Mouse (Mus musculus) fat pad, adult 2 months (tissue): Measurements from ENCODE around the gene Sart3.

Source experiments
- DNase-seq: peaks from one replicate; pipeline ENCODE4 v3.0.0-alpha.2; 2011; ENCODE audit warnings: low read depth, low spot score; ENCODE audit errors: extremely low read depth

The Sart3 gene

GRCm38 (mm10) chr5:113728691-113729090, 43.6 kb downstream of the Sart3 start:
- DNase-seq = no peak

DNA sequence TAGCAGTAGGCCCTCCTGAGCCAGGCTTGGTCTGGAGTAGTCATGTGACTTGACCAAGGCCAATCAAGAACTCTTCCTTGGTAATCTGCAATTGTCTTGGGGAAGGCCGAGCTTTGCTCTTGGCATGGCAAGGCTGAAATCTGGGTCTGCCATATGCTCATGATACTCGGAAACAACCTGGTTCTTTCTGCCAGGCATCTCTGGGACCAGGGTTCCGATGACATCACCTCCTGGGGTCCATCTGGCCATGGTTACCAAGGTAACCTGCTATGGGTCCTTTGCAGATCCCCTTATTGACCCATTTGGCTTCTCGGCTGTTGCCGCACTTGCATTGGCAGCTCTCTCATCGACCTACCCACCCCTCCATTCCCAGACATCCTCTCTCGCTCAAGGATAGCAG, 44.3 kb downstream of the Sart3 start:
- no peak for DNase-seq

- DNase-seq = no peak
Observed at GRCm38 (mm10) chr5:113727238-113727637, 45.1 kb downstream of the Sart3 start.

DNA sequence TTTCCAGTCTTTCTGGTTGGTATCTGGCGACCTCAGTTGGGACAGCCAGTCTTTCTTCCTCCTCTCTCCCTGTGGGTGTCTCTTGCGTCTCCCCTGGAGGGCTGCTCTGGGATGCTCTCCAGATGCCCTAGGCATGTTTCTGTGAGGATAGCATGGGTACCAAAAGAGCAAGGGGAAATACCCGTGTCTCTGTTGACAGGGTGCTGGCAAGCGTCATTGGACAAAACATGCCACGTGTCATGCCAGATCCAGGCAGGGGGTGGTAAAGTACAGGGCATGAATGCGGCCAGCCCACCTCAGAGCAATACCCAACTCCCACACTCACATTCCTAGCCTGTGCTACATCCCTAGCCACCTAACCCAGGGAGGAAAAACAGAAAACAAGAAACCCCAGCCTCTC, 45.7 kb downstream of the Sart3 start:
- DNase-seq = no peak

GRCm38 (mm10) chr5:113725417-113725816, 46.9 kb downstream of the Sart3 start:
- DNase-seq = no peak

DNA sequence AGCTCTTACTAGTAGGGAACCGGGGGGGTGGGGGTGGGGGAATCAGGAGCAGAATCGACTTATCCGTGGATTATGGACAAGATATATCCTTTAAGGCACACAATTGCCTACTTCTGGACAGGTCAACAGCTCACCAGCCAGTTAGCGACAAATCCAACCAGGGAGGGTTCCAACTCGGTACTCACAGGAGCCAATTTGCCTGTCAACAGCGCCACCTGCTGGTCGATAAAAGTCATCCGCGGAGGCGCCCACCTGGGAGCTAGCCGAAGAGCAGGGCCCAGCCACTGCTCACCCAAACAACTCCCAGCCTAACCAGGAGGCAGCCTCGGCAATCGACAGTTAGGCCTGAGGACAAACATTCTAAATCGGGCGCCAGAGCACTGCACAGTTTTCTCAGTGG, 47.9 kb downstream of the Sart3 start, which contains the start of gene 1700069L16Rik:
Gene 1700069L16Rik, minus strand, starts transcription at position 327 of the 400 bp plus-strand sequence.
- DNase-seq = no peak

- no peak for DNase-seq
Observed at GRCm38 (mm10) chr5:113723567-113724237, 48.6 kb downstream of the Sart3 start.

DNA sequence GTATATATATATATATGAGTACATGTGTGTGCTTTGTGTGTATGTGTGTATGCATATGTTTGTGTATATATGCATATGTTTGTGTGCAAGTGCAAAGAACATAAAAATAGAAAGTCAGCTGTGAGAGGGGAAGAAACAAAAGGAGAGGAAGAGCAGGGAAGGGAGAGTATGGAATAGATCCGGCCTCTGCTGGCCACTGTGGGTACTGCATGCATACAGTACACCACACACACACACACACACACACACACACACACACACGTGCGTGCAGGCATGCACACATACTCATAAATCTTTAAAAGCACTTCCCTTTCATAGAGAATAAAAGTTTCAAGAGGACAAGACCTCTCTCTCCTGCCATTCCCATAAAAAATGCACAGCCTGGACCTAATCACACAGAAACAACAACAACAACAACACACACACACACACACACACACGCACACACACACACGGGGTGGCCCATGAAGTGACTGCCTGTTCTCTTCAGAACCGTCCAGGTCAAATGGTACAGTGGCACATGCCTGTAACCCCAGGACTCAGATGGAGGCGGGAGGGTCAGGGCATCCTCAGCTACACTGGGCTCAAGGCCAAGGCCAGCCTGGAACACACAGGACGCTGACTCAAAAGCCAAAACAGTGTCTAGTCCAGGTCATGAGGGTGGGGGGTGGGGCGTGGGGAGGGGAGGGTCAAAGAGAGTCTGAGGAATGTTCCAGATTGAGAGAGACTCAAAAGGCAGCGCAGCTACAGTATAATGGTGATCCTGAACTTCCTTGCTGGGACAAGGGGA, 49.9 kb downstream of the Sart3 start:
- DNase-seq = no peak

GRCm38 (mm10) chr5:113719221-113719661, 53.1 kb downstream of the Sart3 start:
- no peak for DNase-seq

DNA sequence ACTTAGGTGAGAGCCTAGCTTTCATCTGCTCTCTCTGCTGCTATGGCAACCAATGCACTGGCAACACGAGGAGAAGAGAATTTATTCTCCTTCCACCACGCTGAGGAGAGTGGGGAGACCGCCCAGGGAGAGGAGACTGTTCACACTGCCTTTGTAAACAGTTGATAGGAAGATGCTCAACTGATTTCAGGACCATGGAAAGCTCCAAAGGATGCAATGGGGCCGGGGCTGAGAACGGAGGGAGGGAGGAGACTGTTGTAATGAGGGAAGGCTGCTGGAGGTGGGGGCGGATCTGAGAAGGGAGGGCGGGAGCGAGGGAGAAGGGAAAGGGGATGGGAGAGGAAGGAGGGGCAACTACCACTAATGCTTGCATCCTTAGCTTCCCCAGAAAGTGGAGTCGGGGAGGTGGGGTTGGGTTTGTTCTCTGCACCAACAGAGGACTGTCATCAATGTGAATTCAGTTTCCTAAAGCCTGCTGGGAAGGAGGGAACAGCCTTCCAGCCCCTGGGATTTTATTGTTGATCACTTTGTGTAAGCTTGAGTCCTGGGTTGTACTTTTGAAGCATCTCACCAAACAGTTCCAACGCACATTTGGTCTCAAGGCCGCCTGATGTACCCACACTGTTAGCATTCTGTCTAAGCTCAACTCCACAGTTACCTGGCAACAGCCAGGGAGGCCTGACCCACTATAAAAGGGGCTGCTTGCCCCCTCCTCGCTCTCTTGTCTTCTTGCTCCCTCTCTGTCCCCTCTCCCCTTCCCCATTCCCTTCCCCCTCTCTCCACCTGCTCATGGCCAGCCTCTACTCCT, 55.5 kb downstream of the Sart3 start:
- no peak for DNase-seq

DNA sequence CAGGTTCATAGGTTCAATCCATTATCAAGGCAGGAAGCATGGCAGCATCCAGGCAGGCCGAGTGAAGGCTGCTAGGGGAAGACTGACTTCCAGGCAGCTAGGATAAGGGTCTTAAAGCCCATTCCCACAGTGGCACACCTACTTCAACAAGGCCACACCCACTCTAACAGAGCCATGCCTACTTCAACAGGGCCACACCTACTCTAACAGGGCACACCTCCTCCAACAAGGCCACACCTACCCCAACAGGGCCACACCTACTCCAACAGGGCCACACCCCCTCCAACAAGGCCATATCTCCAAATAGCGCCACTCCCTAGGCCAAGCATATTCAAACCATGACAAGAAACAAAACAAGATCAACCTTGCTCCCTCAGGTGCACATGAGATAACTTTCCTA, 59.4 kb downstream of the Sart3 start:
- no peak for DNase-seq

GRCm38 (mm10) chr5:113703803-113704585, 68.3 kb downstream of the Sart3 start:
- no peak for DNase-seq

DNA sequence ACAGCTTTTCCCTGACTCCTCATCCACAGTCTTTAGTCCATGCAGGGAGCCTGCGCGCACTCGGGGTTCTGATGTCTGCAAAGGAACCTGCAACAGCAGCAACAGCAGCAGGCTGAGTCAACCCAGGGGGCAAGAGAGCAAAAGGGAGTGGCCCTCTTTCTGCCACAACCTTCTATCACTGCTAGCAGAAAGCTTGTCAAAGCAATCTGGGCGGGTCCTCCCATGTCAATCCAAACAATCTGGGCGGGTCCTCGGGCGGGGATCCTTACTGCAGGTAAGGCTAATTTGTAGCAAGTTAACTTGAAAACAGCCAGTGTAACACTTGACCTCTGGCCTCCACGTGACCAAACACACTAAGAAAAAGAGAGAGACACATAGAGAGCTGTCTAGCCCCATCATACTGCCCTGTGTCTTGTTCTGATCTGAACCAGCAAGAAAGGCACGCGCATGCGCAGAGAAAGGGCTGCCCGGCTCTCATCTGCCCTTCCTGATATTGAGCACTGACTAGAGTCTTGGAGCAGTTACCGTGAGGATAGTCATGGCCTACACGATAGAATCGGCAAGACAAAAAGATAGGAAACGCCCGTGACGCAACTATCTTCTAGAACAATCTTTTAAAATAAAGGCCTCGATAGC, 71.8 kb downstream of the Sart3 start:
- DNase-seq = no peak

GRCm38 (mm10) chr5:113694415-113694814, 77.9 kb downstream of the Sart3 start:
- no peak for DNase-seq

- no peak for DNase-seq
Observed at GRCm38 (mm10) chr5:113694000-113694399, 78.3 kb downstream of the Sart3 start.

- DNase-seq = no peak
Observed at GRCm38 (mm10) chr5:113693196-113693755, 79.0 kb downstream of the Sart3 start.
